Mouse (Mus musculus) frontal cortex, postnatal 25 days (tissue): ENCODE measurements around the gene Ppfia3.
"Not testable (repeated sequence)": the region's sequence is repeated elsewhere in the genome, so short reads cannot be mapped to it uniquely, and the experiment has no call there.

Experiments
- DNase-seq, 2 experiments: peaks; one replicate each; pipeline ENCODE4 v3.0.0; 2022; ENCODE audit warnings: low spot score in 2 of 2

Ppfia3 gene

DNA sequence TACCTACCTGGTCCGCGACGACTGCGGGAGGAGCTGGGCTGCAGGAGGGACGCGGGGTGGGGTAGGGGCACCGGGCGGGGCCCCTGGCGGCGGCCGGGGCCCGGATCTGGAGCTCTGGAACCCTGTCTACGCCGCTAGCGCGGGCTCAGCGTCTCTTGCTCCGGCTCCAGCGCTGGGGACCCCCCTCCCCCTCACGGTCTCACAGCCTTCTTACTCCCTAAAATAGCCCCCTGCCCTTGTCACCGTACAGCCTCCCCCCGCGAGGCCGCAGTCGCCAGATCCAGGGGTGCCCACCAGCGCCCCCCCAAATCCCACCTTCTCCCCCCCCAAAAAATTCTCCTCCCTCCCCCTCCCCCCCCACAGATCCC is at the start of gene Ppfia3:
Gene Ppfia3, minus strand, starts transcription at position 368 of the 368 bp plus-strand sequence.
- no peak for DNase-seq

DNA sequence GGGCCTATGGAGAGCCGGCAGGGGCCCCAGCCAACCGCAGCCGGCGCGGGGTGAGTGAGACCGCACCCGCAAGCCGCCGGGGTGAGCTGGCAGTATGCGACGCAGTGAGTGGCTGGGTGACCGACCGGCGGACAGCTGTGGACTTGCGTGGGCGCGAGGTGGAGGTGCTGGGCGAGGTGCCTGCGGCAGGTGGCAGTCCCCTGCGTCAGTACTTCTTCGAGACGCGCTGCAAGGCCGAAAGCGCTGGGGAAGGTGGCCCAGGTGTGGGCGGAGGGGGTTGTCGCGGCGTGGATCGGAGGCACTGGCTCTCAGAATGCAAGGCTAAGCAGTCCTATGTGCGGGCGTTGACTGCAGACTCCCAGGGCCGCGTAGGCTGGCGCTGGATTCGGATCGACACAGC is 48.8 kb upstream of the Ppfia3 start:
- DNase-seq = no peak

DNA sequence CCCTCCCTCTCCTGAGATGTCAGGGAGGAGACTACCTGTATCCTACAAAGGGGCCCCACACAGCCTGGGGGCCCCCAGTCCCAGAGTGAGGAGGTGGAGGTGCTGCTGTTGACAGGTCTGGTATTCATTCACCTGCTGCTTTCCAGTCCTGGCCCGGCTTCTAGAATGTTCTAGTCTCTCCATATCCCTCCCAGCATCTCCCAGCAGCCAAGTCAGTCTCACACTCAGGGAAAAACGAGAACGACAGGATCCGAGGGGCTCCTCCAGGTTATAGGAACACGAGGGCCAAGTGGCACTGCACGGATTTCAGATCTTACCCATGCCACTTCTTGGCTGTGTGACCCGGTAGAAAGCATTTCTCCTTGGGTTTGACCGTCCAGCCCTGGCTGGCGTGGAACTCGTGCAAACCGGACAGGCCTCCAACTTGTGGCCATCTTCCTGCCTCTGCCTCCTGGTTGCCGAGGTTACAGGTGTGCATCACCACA is 48.0 kb upstream of the Ppfia3 start:
- DNase-seq = no peak

DNA sequence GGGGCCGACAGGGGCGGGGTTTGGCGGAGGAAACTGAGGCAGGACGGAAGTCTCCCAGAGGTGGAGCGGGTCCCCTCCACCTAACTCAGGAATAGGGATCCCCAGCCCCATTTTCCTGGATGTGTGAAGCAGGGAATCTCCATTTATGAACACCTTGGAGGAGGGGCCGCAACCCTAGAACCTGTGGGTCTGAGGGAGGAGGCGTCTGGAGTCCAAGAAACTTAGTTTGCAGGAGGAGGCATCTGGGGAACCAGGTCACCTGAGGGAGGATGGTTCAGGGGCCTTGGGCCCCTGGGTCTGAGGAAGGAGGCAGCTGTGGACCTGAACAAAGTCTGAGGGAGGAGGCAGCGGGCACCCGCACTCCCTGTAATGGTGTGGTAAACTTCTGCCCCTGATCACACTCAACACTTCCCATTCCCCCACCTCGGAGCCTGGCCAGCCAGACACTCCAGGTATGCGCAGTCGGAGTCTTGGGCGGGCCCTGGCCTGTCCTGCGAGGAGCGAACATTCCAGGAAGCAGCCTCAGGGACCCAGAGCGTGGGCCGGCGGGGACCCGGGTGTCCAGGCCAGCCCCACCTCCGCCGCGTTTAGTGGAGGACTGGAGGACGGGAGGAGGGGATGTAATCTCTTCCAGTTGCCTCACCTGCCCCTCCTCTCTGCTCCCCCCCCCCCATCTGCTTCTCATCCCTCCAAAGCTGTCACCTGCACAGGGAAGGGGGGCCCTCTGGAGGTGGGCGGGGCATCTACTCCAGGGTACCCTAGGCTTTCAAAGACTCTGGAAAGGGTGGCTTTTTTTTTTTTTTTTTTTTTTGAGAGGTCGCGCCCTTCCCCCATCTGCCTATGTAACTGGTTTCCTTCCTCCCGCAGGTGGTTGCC is 47.3 kb upstream of the Ppfia3 start:
- no peak for DNase-seq

DNA sequence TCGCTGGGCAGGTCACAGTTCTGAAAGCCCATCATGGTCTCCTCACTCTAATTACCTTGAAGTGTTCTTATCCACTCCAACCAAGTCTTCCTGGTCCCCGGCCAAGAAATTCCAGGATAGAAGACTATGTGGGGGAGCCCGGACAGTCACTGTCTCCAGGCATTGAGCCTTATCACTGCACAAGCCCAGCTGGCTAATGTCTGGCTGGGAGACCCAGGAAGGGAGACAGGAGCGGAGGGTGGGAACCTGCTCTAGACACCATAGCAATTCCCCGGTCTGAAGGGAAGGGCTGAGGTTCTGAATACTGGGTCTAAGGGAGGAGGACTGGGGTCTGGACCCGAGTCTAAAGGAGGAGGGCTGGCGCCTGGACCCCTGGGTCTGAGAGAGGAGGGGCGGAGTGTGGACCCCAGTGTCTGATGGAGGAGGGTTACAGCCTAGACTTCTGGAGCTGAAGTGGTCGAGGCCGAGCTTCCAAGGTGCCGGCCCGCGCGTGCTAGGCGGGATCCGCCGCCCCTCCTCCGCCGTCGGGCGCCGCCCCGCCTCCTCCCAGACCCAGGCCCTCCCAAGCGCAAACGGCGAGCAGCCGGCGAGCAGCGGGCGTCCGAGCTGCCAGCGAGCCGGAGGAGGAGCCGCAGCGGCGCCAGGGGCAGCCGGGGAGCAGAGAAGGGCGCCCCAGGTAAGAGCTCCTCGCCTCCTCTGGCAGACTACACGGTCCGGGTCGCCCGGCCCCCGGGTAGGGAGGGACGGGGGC is 46.5 kb upstream of the Ppfia3 start, which contains the start of gene Ntf5:
Gene Ntf5, plus strand, starts transcription at position 583 of the 751 bp plus-strand sequence.
- DNase-seq = no peak

DNA sequence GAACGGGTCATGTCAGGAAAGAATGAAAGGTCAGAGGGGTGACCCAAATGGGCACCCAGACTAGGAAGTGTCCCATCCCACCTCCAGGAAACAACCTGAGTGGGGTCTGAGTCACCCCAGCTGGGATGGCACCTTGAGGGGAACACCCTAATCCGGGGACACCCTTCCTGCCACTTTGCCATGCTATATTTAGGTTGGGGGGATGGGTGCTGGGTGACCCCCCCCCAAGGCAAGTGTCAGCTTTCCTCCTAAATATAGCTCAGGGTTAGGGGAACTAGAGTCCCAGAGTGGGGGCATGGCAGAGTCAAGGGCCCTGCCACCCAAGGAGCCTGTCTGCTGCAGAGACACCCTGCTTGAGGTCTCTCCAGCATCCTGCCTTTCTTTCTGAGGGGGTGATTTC is 45.6 kb upstream of the Ppfia3 start:
- no peak for DNase-seq

DNA sequence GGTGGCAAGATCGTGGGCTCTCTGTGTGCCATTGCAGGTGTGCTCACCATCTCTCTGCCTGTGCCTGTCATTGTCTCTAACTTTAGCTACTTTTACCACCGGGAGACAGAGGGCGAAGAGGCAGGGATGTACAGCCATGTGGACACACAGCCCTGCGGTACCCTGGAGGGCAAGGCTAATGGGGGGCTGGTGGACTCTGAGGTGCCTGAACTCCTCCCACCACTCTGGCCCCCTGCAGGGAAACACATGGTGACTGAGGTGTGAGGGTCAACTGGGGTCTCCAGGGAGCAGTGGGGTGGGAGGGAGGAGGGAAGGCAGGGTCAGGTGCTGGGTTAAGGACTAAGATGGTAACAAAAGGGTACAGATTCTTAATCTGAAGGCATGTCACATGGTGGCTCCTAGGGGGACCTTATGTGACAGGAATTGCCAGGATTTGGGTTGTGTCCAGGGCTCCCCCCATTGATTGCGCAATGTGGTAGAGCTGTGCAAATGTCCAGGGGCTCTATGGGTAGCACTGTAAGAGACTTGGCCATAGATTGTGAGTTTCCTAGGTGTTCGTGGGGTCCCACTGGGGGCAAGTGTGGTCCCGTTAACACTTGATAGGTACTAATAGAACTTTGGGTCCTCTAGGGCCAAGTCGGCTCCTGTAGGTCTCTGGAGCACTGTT is 42.8 kb upstream of the Ppfia3 start:
- no peak for DNase-seq

DNA sequence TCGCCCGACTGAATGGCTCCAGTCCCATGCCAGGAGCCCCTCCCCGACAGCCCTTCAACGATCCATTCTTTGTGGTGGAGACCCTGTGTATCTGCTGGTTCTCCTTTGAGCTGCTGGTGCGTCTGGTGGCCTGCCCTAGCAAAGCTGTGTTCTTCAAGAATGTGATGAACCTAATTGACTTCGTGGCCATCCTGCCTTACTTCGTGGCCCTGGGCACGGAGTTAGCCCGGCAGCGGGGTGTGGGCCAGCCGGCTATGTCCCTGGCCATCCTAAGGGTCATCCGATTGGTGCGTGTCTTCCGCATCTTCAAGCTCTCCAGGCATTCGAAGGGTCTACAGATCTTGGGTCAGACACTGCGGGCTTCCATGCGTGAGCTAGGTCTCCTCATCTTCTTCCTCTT is 42.1 kb upstream of the Ppfia3 start:
- DNase-seq = no peak

DNA sequence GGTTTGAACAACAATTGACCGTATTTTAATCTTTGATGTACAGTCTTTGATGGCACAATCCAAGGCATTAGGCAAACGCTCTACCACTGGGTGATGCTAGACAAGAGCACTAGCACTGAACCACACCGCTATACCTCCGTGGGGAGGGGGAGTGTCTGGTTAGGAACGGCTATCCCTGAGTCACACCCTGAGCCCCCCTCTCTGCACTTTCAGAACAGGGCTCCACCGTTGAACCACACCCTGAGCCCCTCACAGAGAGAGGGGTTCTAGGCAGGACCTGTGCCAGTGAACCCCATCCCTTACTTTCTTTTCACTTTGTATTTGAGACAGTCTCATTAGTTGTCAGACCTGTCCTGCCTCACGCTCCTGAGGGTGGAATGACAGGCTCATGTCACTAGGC is 41.5 kb upstream of the Ppfia3 start:
- DNase-seq = no peak

DNA sequence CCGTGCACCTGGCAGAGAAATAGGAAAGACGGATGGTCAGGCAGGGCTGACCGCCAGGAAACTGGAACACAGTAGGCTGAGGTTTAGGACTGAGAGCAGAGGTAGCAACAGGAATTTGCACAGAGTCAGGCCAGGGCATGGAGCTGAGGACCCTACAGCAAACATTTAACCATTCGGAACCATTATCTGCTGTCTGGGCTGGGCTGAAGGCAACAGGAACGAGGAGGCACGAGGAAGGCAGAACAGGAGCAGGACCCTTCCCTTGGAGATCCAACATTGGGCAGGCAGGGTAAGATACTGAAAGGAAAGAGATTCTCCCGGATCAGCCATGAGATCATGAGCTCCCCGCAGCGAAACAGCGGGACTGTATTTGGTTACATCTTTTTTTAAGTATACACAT is 41.0 kb upstream of the Ppfia3 start:
- no peak for DNase-seq

DNA sequence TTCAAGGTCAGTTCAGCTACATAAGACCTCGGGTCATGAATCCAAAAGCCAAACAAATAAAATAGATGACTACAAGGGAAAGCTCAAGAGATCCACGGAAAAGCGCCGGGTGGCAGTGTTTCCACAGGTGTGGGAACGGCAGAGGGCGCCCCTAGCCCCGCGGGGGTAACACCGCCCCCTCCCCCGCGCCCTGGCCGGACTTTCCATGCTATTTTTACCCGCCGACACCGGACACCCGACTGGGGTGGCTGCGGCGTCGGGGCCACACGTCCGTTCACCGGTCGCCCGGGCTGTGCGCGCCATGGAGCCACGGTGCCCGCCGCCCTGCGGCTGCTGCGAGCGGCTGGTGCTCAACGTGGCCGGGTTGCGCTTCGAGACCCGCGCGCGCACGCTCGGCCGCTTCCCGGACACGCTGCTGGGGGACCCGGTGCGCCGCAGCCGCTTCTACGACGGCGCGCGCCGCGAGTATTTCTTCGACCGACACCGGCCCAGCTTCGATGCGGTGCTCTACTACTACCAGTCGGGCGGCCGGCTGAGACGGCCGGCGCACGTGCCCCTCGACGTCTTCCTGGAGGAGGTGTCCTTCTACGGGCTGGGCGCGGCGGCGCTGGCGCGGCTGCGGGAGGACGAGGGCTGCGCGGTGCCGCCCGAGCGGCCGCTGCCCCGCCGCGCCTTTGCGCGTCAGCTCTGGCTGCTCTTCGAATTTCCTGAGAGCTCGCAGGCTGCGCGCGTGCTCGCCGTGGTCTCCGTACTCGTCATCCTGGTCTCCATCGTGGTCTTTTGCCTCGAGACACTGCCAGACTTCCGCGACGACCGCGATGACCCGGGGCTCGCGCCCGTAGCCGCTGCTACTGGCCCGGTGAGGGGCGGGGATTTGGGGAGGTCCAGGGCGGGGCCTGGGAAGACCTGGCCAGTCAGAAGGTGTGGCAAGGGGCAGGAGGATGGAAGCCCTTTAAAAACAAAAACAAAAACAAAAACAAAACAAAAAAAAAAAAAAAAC is 39.6 kb upstream of the Ppfia3 start:
- no peak for DNase-seq

DNA sequence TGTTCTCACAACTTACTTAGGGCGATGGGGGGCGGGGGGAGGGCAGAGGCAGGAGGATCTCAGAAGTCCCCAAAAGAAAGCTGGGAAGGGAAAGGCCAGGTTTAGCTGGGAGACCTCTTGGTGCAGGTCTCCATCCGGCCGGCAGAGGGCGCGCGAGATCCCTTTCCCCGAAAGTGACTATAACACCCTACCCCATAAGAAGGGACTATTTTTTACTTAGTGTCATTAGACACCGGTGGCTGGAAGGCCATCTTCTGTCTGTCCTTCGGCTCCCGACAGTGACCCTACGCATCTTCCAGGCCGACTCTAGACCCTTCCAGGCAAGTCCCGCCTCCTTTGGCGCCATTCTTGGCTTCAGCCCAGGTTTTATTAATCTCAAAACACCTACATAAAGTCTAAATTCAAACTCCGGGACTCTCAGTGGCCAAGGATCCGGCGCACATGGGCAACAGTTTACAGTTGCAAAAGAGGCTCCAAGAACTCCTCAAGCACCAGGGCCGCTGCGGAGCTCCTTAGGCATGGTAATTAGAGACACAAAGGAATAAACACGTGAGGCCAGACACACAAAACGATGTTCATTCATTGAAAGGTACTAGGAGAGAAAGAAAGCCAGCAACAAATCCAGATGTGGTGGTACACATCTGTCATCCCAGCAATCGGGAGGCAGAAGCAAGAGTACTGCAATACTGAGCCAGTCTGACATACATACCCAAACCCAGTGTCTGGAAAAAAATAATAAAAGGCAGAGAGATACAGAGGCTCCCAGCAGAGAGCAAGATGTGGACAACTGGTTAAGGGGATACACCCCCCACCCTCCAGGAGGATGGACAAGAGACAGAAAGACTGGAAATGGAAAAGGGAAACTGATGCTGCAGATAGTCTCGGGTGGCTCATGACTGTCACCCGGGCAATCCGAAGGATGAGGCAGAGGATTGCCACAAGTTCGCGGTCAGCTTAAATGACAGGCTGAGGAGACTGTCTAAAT is 38.6 kb upstream of the Ppfia3 start, which contains the start of gene Kcna7:
Gene Kcna7, plus strand, starts transcription at position 563 of the 985 bp plus-strand sequence.
- peak; percentile 46 to 59 for DNase-seq

DNA sequence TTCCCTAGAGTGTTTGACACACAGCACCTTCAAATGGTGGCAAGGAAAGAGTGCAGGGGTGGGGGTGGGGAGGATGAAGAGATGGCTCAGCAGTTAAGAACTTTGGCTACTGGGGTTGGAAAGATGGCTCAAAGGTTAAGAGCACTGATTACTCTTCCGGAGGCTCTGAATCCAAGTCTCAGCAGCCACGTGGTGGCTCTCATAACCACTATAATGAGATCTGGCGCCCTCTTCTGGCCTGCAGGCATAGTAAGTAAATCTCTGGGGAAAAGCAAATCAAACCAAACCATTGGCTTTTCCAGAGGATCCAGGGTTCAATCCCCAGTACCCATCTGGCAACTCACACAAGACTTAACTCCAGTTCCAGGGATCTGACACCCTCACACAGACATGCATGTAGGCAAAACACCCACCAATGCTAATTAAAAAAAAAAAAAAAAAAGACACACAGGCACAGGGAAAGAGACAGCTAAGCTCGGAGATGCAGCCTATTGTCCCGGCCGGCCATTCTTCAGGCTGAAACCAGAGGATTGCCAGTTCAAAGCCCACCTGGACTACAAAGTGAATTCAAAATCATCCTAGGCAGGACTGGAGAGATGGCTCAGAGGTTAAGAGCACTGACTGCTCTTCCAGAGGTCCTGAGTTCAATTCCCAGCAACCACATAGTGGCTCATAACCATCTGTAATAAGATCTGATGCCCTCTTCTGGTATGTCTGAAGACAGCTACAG is 36.9 kb upstream of the Ppfia3 start:
- no peak for DNase-seq

DNA sequence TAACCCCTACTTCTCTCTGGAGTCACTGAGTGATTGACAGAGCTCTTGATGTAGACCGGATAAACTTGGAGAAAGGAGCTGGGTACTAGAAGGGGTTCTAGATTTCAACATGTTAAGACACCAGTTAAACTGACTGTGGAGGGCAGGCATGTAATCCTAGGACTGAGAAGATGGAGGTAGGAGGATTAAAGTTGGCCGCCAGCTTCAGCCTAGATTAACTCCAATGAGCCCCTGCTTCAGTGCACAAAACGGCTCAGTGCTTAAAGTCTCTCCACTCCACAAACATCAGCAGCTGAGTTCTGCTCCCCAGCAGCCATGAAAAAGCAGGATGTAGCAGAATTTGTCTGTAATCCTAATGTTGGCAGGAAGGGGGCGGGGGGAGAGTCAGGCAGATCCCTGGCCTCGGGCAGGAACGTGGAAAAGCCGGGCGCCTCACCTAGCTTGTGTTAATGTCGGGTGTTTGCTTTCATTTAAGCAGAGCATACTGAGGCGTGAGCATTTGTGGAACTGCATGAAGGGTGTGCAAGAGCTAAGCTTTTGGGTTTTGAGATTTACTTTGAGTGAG is 34.8 kb upstream of the Ppfia3 start:
- no peak for DNase-seq

DNA sequence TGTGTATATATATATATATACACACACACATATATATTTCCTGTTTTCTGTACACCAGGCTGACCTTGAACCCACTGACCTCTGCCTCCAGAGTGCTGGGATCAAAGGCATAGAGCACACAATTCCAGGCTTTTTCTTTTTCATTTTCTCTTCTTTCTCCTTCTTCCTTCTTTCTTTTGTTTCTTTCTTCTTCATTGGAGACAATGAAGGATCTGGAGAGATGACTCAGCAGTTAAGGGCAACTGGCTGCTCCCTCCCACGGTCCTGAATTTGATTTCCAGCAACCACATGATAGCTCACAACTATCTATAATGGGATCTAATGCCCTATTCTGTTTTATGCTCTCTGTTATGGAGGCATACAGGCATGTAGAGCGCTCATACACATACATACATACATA is 30.0 kb upstream of the Ppfia3 start:
- no peak for DNase-seq

DNA sequence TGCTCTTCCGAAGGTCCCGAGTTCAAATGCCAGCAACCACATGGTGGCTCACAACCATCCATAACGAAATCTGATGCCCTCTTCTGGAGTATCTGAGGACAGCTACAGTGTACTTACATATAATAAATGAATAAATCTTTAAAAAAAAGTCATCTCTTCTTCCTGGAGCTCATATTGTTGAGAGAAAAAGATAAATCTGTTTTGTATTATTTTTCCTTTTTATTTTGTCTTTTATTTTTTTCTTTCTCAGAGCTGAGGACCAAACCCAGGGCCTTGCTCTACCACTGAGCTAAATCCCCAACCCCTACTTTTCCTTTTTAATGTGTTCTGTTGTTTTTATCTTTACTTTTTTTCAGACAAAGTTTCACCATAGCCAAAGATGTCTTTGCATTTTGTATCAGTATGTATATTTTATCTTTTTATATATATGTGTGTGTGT is 29.5 kb upstream of the Ppfia3 start:
- DNase-seq = not testable (repeated sequence)

DNA sequence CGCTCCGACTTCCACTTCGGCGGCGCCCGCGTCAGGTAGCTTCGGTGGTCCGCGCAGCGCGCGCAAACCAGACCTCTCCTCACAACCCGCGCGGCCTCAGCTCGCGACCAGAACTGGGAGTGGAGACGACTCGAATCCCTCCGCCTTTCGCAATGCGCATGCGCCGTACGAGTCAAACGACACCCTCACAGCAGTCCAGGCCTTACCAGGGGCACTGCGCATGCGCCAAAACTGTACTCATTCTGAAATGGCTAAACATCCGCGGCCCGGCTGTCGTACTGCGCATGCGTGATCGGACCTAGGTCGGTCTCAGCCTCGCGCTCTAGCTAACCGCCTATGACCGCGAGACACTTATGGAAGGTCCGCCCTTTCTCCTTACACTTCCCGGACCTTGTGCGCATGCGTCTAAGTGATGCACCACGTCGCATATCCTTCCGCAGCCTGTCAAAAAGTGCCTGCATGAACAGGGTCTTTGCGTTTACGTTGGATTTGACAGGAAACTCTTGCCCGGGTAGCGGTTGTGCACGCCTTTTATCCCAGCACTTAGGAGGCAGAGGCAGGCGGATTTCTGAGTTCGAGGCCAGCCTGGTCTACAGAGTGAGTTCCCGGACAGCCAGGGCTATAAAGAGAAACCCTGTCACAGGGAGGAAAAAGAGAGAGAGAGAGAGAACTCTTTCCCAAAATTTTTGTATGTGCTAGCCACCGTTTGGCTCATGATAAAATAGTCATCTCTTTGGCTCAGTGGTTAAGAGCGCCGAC is 28.9 kb upstream of the Ppfia3 start, which contains the start of gene Snrnp70:
Gene Snrnp70, minus strand, starts transcription at position 165 of the 759 bp plus-strand sequence.
- DNase-seq = peak; percentile 100

DNA sequence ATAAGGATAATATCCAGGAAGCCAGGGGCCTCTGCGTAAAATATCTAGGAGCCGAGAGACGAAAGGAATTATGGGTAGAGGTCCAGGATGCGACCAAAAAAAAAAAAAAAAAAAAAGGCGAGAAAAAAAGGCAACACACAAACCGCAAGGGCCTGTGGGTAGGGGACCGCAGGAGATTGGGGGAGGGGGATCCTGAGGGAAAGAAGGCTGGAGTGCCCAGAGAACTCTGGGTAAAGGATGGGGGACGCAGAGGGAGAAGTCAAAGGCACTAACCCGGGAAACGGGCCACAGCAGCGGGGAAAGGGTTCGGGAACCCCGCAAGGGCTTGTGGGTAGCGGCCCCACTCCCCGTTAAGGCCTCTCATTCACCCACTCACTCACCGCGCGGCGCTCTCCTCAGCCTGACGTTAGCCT is 28.3 kb upstream of the Ppfia3 start:
- no peak for DNase-seq
